8 mouse cellular contexts compared by ENCODE assay signal in the genomic region with DNA sequence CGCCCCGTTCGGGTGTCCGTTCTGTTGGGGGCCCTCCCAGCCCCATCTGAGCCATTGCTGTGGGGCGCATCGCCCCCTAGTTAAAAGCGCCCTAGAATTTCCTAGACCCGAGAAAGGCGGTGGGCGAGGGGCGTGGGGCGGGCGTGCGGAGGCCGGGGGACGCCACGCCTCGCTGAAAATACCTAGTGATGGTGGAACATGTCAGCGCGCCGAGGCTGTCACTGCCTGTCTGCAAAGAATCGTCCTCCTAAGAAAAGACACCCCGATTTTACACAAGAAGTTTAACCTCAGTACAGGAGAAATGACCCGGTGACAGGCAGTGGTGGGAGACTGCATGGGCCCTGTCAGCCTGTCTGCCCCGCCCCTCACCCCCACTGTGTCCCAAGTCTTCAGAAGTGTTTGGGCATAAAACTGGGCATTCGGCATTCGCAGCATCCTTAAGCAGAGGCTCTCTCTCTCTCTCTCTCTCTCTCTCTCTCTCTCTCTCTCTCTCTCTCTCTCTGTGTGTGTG. TPM values are rescaled to one million over a fixed set of nuclear protein-coding genes. Genes with fewer than 3 reads are reported as not detected.
DNase-seq lines count a peak whose midpoint lies in the region; ATAC-seq and TF ChIP-seq lines count a peak whose summit lies in the region.

No protein-coding gene starts in this region.

- H3K4me1 ChIP-seq in heart, adult 2 months (ENCODE audit: control insufficient read depth, insufficient read depth, low read length): peaks cover 3% of the 10 kb centered on the region; the same call in 1 of the 2 replicates
- H3K4me1 ChIP-seq in embryonic facial prominence, embryonic 10.5 days: peaks cover 19% of the 10 kb centered on the region
- peaks cover 18% of the 10 kb centered on the region for H3K4me1 ChIP-seq in intestine, embryonic 16.5 days (ENCODE audit: control insufficient read depth, insufficient read depth, low read length)
- H3K4me1 ChIP-seq in midbrain, embryonic 11.5 days (ENCODE audit: control insufficient read depth, insufficient read depth, low read length): peaks cover 10% of the 10 kb centered on the region; the same call in 1 of the 2 replicates

- no peak for DNase-seq in heart, adult 2 months
- DNase-seq in heart, postnatal 14 days: no peak
- peak; percentile 27 for DNase-seq in CD4-positive helper T cell, adult 2 months (ENCODE audit: low read depth, low spot score)
- DNase-seq in embryonic facial prominence, embryonic 10.5 days (ENCODE audit: low spot score): peak; percentile 28
- no peak for DNase-seq in midbrain, embryonic 11.5 days (ENCODE audit: low spot score, missing footprints)
- no peak for DNase-seq in frontal cortex, postnatal 10 days (ENCODE audit: low spot score in 2 of 2)
- no peak for DNase-seq in thymus, postnatal 10 days (ENCODE audit: low spot score in 2 of 2)

- peak overlapping the region; percentile 90 for H3K4me3 ChIP-seq in heart, adult 2 months
- peak overlapping the region; percentile 80 for H3K4me3 ChIP-seq in embryonic facial prominence, embryonic 10.5 days
- H3K4me3 ChIP-seq in intestine, embryonic 16.5 days (ENCODE audit: low read length): peak overlapping the region; percentile 91
- H3K4me3 ChIP-seq in midbrain, embryonic 11.5 days (ENCODE audit: low read depth, low read length): peak overlapping the region; percentile 65

- H3K27me3 ChIP-seq in heart, adult 2 months (ENCODE audit: control insufficient read depth, insufficient read depth, low read length): no peaks in the 10 kb centered on the region
- H3K27me3 ChIP-seq in embryonic facial prominence, embryonic 10.5 days (replicated peaks; ENCODE audit: low read depth, poor library complexity, severe bottlenecking): peaks cover 88% of the 10 kb centered on the region
- 0 out of 2 replicates have a peak, but pooled peaks cover 4% of the 10 kb centered on the region for H3K27me3 ChIP-seq in intestine, embryonic 16.5 days (replicated peaks; ENCODE audit: control insufficient read depth, insufficient read depth, low read length)
- peaks cover 34% of the 10 kb centered on the region for H3K27me3 ChIP-seq in midbrain, embryonic 11.5 days (ENCODE audit: control insufficient read depth, insufficient read depth, low read length)

- intact Hi-C loops in heart, adult 2 months (cut with DNase I): loop anchor here (2.0 kb wide), 1 partner anchor 33 kb away; no protein-coding TSS in a partner anchor
- intact Hi-C loops in heart, postnatal 14 days (cut with DNase I): loop anchor here (5.0 kb wide), 2 partner anchors 33 to 37 kb away; no protein-coding TSS in a partner anchor

- no peaks in the 10 kb centered on the region for H3K9me3 ChIP-seq in embryonic facial prominence, embryonic 10.5 days
- H3K9me3 ChIP-seq in intestine, embryonic 16.5 days (ENCODE audit: control insufficient read depth, low read length): no peaks in the 10 kb centered on the region
- H3K9me3 ChIP-seq in midbrain, embryonic 11.5 days (ENCODE audit: control insufficient read depth, low read length): no peaks in the 10 kb centered on the region

- TF ChIP-seq POLR2A in heart, adult 2 months (IDR thresholded peaks at IDR 0.05; ENCODE audit: insufficient read depth, low read depth, low read length): no peak

- 0 out of 2 replicates have a peak, but pooled peaks cover 1% of the 10 kb centered on the region for H3K79me2 ChIP-seq in heart, adult 2 months (replicated peaks; ENCODE audit: control insufficient read depth, insufficient read depth, low read length)

- no peak for ATAC-seq in intestine, embryonic 16.5 days
- ATAC-seq in midbrain, embryonic 11.5 days (ENCODE audit: low FRiP score): no peak; the same call in 1 of the 2 replicates

- peak overlapping the region; percentile 87 for H3K9ac ChIP-seq in heart, adult 2 months (ENCODE audit: low read depth, low read length)
- peak overlapping the region; percentile 89 for H3K9ac ChIP-seq in intestine, embryonic 16.5 days (ENCODE audit: low read depth, low read length)
- H3K9ac ChIP-seq in midbrain, embryonic 11.5 days (ENCODE audit: low read length): peak overlapping the region; percentile 72

- TF ChIP-seq EP300 in heart, adult 2 months (IDR thresholded peaks at IDR 0.05; ENCODE audit: insufficient read depth, low read depth, low read length): no peak

- H3K4me2 ChIP-seq in intestine, embryonic 16.5 days (ENCODE audit: low read depth, low read length): peak overlapping the region; percentile 98
- H3K4me2 ChIP-seq in midbrain, embryonic 11.5 days: peak overlapping the region; percentile 100

- H3K27ac ChIP-seq in heart, adult 2 months: peak overlapping the region; percentile 73
- peak overlapping the region; percentile 83 for H3K27ac ChIP-seq in embryonic facial prominence, embryonic 10.5 days (replicated peaks)
- H3K27ac ChIP-seq in intestine, embryonic 16.5 days (ENCODE audit: low read length): peak overlapping the region; percentile 73; the same call in 1 of the 2 replicates
- H3K27ac ChIP-seq in midbrain, embryonic 11.5 days (ENCODE audit: low read depth, low read length): no peak overlapping the region

- WGBS in heart, adult 2 months: 4% methylated on average over 27 of the region's 27 CpGs
- 5% methylated on average over 27 of the region's 27 CpGs for WGBS in embryonic facial prominence, embryonic 10.5 days
- WGBS in intestine, embryonic 16.5 days: 4% methylated on average over 27 of the region's 27 CpGs
- WGBS in midbrain, embryonic 11.5 days: 1% methylated on average over 27 of the region's 27 CpGs

- H3K36me3 ChIP-seq in heart, adult 2 months (ENCODE audit: control insufficient read depth, insufficient read depth, low read length): no peaks in the 10 kb centered on the region
- H3K36me3 ChIP-seq in embryonic facial prominence, embryonic 10.5 days (replicated peaks): no peaks in the 10 kb centered on the region
- H3K36me3 ChIP-seq in intestine, embryonic 16.5 days (ENCODE audit: control insufficient read depth, insufficient read depth, low read length): no peaks in the 10 kb centered on the region
- H3K36me3 ChIP-seq in midbrain, embryonic 11.5 days (ENCODE audit: control insufficient read depth, insufficient read depth, low read length): no peaks in the 10 kb centered on the region

- no peak for TF ChIP-seq CTCF in heart, adult 2 months (IDR thresholded peaks at IDR 0.05)

RNA-seq across cellular contexts. Expression of gene Neurl1b, which starts 0.8 kb away (rescaled TPM):
- total RNA-seq in heart, adult 2 months (2021): 1 to 10 TPM; 3.9 to 5.0 TPM
- polyA plus RNA-seq in heart, adult 2 months (2012; rRNA removed): 4.6 and 4.7 TPM in 2 replicates
- total RNA-seq in heart, postnatal 14 days (2021): 10 to 100 TPM in 1 of 2 experiments, 1 to 10 TPM in 1; 8.9 to 12.3 TPM
- 0.16 TPM in 2 replicates for polyA plus RNA-seq in embryonic facial prominence, embryonic 10.5 days (2016; fragmentation: Nextera tagmentation; extraction: Ambion mirVana)
- 1.5 and 1.6 TPM in 2 replicates for polyA plus RNA-seq in intestine, embryonic 16.5 days (2015; fragmentation: Nextera tagmentation; extraction: Ambion mirVana)
- 0.18 and 0.46 TPM in 2 replicates for polyA plus RNA-seq in midbrain, embryonic 11.5 days (2014; fragmentation: Nextera tagmentation; extraction: Ambion mirVana)

Comparison
In these comparisons a context has a peak if more than half of its experiments do, and no peak if none do; other contexts are left out.
1. DNase-seq: peak in CD4-positive helper T cell, adult 2 months (single experiment) and embryonic facial prominence, embryonic 10.5 days (single experiment); none in heart, adult 2 months (0 of 2), heart, postnatal 14 days (0 of 2), midbrain, embryonic 11.5 days (single experiment), frontal cortex, postnatal 10 days (0 of 2) and thymus, postnatal 10 days (0 of 2).
2. Peak in every context shown above with its lines, with median percentiles within 50 percentile points of each other: H3K4me3 ChIP-seq and H3K9ac ChIP-seq.